ENCODE assay signal across 25 mouse cellular contexts in the genomic region with DNA sequence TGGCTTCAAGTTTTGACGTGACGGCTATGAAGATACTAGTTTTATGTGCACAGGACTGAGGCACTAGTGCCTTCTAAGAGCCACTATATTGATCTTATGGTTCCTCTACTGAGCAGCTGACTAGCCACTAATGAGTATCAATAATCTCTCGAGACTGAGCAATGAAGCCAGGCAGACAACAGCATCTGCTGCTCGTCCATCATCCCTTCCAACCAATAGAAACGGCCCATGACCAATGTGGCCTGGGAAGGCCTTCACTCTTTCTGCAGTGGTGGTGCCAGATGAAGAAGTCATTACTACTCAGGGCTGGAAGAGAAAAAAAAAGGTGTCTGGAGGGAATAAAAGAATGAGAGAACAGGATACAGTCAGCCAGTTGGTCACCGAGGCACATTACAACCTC. TPM values are rescaled to one million over a fixed set of nuclear protein-coding genes. Genes with fewer than 3 reads are reported as not detected.
"Had no signal": no experiment of that assay in that cellular context is flagged by ENCODE, and none has a peak within 500 bp of the region (broad histone marks: within the 10 kb centered on the region; RNA-seq: fewer than 3 reads in every experiment).

No protein-coding gene starts in this region.

- H3K36me3 ChIP-seq: liver, embryonic 12.5 days; liver, embryonic 15.5 days; lung, embryonic 15.5 days; neural tube, embryonic 12.5 days; neural tube, embryonic 15.5 days; stomach, embryonic 15.5 days had no signal

- H3K9me3 ChIP-seq: liver, embryonic 12.5 days; liver, embryonic 15.5 days; lung, embryonic 15.5 days; megakaryocyte, embryonic 14.5 days; neural tube, embryonic 12.5 days; neural tube, embryonic 15.5 days; stomach, embryonic 15.5 days had no signal

- H3K9ac ChIP-seq: liver, embryonic 12.5 days; liver, embryonic 15.5 days; lung, embryonic 15.5 days; neural tube, embryonic 12.5 days; neural tube, embryonic 15.5 days; stomach, embryonic 15.5 days had no signal

- H3K27ac ChIP-seq: kidney, postnatal 0 days; layer of hippocampus, adult 2 months; liver, embryonic 12.5 days; liver, embryonic 15.5 days; lung, embryonic 15.5 days; neural tube, embryonic 12.5 days; neural tube, embryonic 15.5 days; stomach, embryonic 15.5 days had no signal

- DNase-seq: kidney, adult 18-20 months; kidney, postnatal 25 days; layer of hippocampus, adult 9-11 months; liver; lung, adult 18-20 months; lung, postnatal 10 days; lung, postnatal 36 days; midbrain, embryonic 14.5 days; right cerebral cortex, adult 18-20 months; right cerebral cortex, postnatal 14 days; right cerebral cortex, postnatal 4 days; thymus, adult 2 months; thymus, postnatal 14 days had no signal

- H3K27me3 ChIP-seq: liver, embryonic 12.5 days; liver, embryonic 15.5 days; lung, embryonic 15.5 days; megakaryocyte, embryonic 14.5 days; neural tube, embryonic 12.5 days; neural tube, embryonic 15.5 days; stomach, embryonic 15.5 days had no signal

- H3K4me2 ChIP-seq: liver, embryonic 12.5 days; liver, embryonic 15.5 days; lung, embryonic 15.5 days; midbrain, embryonic 11.5 days; neural tube, embryonic 12.5 days; neural tube, embryonic 15.5 days; stomach, embryonic 15.5 days had no signal

- H3K4me3 ChIP-seq: layer of hippocampus, adult 2 months; liver, embryonic 12.5 days; liver, embryonic 15.5 days; lung, embryonic 15.5 days; megakaryocyte, embryonic 14.5 days; neural tube, embryonic 12.5 days; neural tube, embryonic 15.5 days; stomach, embryonic 15.5 days had no signal

- H3K4me1 ChIP-seq: liver, embryonic 12.5 days; liver, embryonic 15.5 days; lung, embryonic 15.5 days; megakaryocyte, embryonic 14.5 days; neural tube, embryonic 12.5 days; neural tube, embryonic 15.5 days; stomach, embryonic 15.5 days had no signal

- ATAC-seq: liver, embryonic 12.5 days had no signal

RNA-seq across cellular contexts. Expression of gene Vgll2, which starts 39.9 kb away (rescaled TPM):
- polyA plus RNA-seq: kidney, embryonic 14.5 days; kidney, postnatal 0 days; large intestine, adult 2 months; midbrain, embryonic 14.5 days had no signal
